ENCODE assay signal across 32 mouse cellular contexts in the genomic region with DNA sequence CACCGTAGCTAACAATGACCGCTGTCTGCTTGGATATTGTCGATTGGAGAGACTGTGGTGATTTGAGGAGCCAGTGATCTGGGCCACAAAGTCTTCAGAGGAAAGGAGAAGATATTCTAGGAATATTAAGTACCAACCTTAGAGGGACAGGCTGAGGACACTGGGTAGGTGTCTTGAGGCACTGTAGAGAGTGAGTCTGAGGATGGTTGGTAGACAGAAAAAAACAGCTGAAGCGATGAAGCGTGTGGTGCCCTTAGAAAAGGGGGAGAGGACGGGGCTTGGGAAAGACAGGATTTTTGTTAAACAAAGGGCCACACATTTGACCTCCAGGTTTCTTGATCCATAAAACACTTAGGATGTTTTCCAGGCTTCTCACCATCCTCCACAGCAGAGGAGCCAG.
"Had no signal": no experiment of that assay in that cellular context is flagged by ENCODE, and none has a peak within 500 bp of the region (broad histone marks: within the 10 kb centered on the region; RNA-seq: fewer than 3 reads in every experiment).

No protein-coding gene starts in this region.

- H3K27me3 ChIP-seq: limb, embryonic 15.5 days; lung, embryonic 15.5 days; megakaryocyte, embryonic 14.5 days; midbrain, embryonic 12.5 days; midbrain, embryonic 13.5 days; midbrain, embryonic 15.5 days; neural tube, embryonic 12.5 days had no signal

- H3K27ac ChIP-seq: limb, embryonic 10.5 days; limb, embryonic 12.5 days; limb, embryonic 13.5 days; limb, embryonic 15.5 days; liver, embryonic 12.5 days; liver, embryonic 13.5 days; liver, embryonic 14.5 days; liver, embryonic 15.5 days; lung, embryonic 15.5 days; macrophage; midbrain, embryonic 10.5 days; midbrain, embryonic 12.5 days; midbrain, embryonic 13.5 days; midbrain, embryonic 15.5 days; neural tube, embryonic 12.5 days had no signal

- ATAC-seq: liver, embryonic 12.5 days; liver, postnatal 0 days; lung, postnatal 0 days; midbrain, embryonic 13.5 days; midbrain, embryonic 15.5 days; midbrain, embryonic 16.5 days had no signal

- H3K9ac ChIP-seq: limb, embryonic 12.5 days; limb, embryonic 13.5 days; limb, embryonic 15.5 days; liver, embryonic 12.5 days; liver, embryonic 13.5 days; liver, embryonic 14.5 days; liver, embryonic 15.5 days; liver, postnatal 0 days; lung, embryonic 14.5 days; lung, embryonic 15.5 days; midbrain, embryonic 12.5 days; midbrain, embryonic 13.5 days; midbrain, embryonic 15.5 days; neural tube, embryonic 12.5 days had no signal

- H3K9me3 ChIP-seq: limb, embryonic 10.5 days; limb, embryonic 12.5 days; limb, embryonic 13.5 days; limb, embryonic 15.5 days; liver, embryonic 12.5 days; liver, embryonic 13.5 days; liver, embryonic 15.5 days; lung, embryonic 15.5 days; midbrain, embryonic 10.5 days; midbrain, embryonic 12.5 days; midbrain, embryonic 13.5 days; midbrain, embryonic 15.5 days; neural tube, embryonic 12.5 days had no signal

- H3K4me2 ChIP-seq: limb, embryonic 12.5 days; limb, embryonic 13.5 days; limb, embryonic 15.5 days; liver, embryonic 11.5 days; liver, embryonic 12.5 days; liver, embryonic 13.5 days; liver, embryonic 15.5 days; lung, embryonic 14.5 days; lung, embryonic 15.5 days; midbrain, embryonic 11.5 days; midbrain, embryonic 12.5 days; midbrain, embryonic 13.5 days; midbrain, embryonic 15.5 days; neural tube, embryonic 12.5 days had no signal

- H3K36me3 ChIP-seq: limb, embryonic 10.5 days; limb, embryonic 12.5 days; limb, embryonic 13.5 days; limb, embryonic 15.5 days; liver, embryonic 12.5 days; liver, embryonic 13.5 days; liver, embryonic 15.5 days; lung, embryonic 15.5 days; midbrain, embryonic 10.5 days; midbrain, embryonic 12.5 days; midbrain, embryonic 13.5 days; midbrain, embryonic 15.5 days; neural tube, embryonic 12.5 days had no signal

- H3K4me3 ChIP-seq: limb, embryonic 10.5 days; limb, embryonic 12.5 days; limb, embryonic 13.5 days; limb, embryonic 15.5 days; liver, embryonic 12.5 days; liver, embryonic 13.5 days; liver, embryonic 15.5 days; lung, embryonic 15.5 days; megakaryocyte, embryonic 14.5 days; midbrain, embryonic 10.5 days; midbrain, embryonic 12.5 days; midbrain, embryonic 13.5 days; midbrain, embryonic 15.5 days; myocyte; neural tube, embryonic 12.5 days had no signal

- H3K4me1 ChIP-seq: liver, embryonic 12.5 days; liver, embryonic 13.5 days; liver, embryonic 15.5 days; megakaryocyte, embryonic 14.5 days; midbrain, embryonic 12.5 days; midbrain, embryonic 13.5 days; midbrain, embryonic 15.5 days; neural tube, embryonic 12.5 days had no signal

- DNase-seq: left cerebral cortex, postnatal 4 days; liver; liver, embryonic 13.5 days; liver, postnatal 0 days; lung, adult 18-20 months; lung, adult 2 months; lung, embryonic 14.5 days; lung, postnatal 10 days; lung, postnatal 14 days; lung, postnatal 36 days; lung, postnatal 4 days; midbrain, embryonic 14.5 days had no signal
